Mouse (Mus musculus) heart, embryonic 12.5 days (tissue): ENCODE data around the gene Tsr1. TPM values are rescaled to one million over a fixed set of nuclear protein-coding genes. Genes with fewer than 3 reads are reported as not detected.
A peak's percentile ranks its signal among the peaks of the same experiment; 100 is the strongest.

ENCODE experiments used
- ATAC-seq: fragments of 200-750 bp; cut with Nextera tagmentation; 2 replicates; pipeline ENCODE4 v1.8.0; 2017; ENCODE audit warnings: moderate TSS enrichment, moderate library complexity; ENCODE audit not compliant: insufficient number of reproducible peaks, low FRiP score
- H3K27ac ChIP-seq: fragments of 300-500 bp; sonication (generic); 2 replicates; pipeline ENCODE4 v1.5.1; 2016; ENCODE audit warnings: mild to moderate bottlenecking, moderate library complexity; ENCODE audit not compliant: poor library complexity, severe bottlenecking
- H3K27me3 ChIP-seq: fragments of 300-500 bp; sonication (generic); replicated peaks from 2 replicates; pipeline ENCODE4 v1.6.1; 2016; ENCODE audit warnings: mild to moderate bottlenecking, moderate library complexity
- H3K36me3 ChIP-seq: fragments of 300-500 bp; sonication (generic); 2 replicates; pipeline ENCODE4 v1.6.1; 2016; ENCODE audit warnings: mild to moderate bottlenecking, moderate library complexity
- H3K4me1 ChIP-seq: fragments of 300-500 bp; sonication (generic); replicated peaks from 2 replicates; pipeline ENCODE4 v1.6.1; 2016; ENCODE audit warnings: mild to moderate bottlenecking
- H3K4me2 ChIP-seq: fragments of 300-500 bp; sonication (generic); 2 replicates; pipeline ENCODE4 v1.6.1; 2016; ENCODE audit warnings: mild to moderate bottlenecking, moderate library complexity
- H3K4me3 ChIP-seq: fragments of 300-500 bp; sonication (generic); 2 replicates; pipeline ENCODE4 v1.5.1; 2016; ENCODE audit warnings: mild to moderate bottlenecking
- H3K9ac ChIP-seq: fragments of 300-500 bp; sonication (generic); 2 replicates; pipeline ENCODE4 v1.6.1; 2016; ENCODE audit warnings: mild to moderate bottlenecking, moderate library complexity
- H3K9me3 ChIP-seq: fragments of 300-500 bp; sonication (generic); replicated peaks from 2 replicates; pipeline ENCODE4 v1.6.1; 2016; ENCODE audit warnings: mild to moderate bottlenecking, moderate library complexity
- WGBS: fragments of 180-500 bp; shearing (Covaris S2); methylation state at CpG from one replicate; pipeline ENCODE4 v1.1.7; 2016; 5-methylcytosine and 5-hydroxymethylcytosine counted together
- polyA plus RNA-seq: library from polyadenylated mRNA; unstranded; fragments of >200 nt; fragmentation: Nextera tagmentation; extraction: Ambion mirVana; gene quantifications from 2 replicates; pipeline ENCODE4 v1.2.1, GENCODE M21; 2016

Gene Tsr1
- polyA plus RNA-seq, result 31.6 and 33.5 TPM in 2 replicates

- H3K4me2 ChIP-seq, result peak within 1 kb of the TSS; percentile 96
- under 1% methylated on average over 54 of the region's 54 CpGs for WGBS
Observed at GRCm38 (mm10) chr11:74897678-74898516, at the start of gene Tsr1. Gene Tsr1 (plus strand): TSS chr11:74898071.

GRCm38 (mm10) chr11:74850998-74851661 is 46.7 kb upstream of the Tsr1 start:
- H3K4me3 ChIP-seq, result no peak overlapping the region
- H3K9me3 ChIP-seq, result no peaks in the 10 kb centered on the region

More at GRCm38 (mm10) chr11:74897678-74898516, at the start of gene Tsr1:
- Histone ChIP-seq H3K27ac (peak within 1 kb of the TSS; percentile 83), H3K9ac (peak within 1 kb of the TSS; percentile 84), H3K9me3 (no peaks in the 10 kb centered on the region), H3K36me3 (peaks cover 33% of the 10 kb centered on the region), H3K4me1 (peaks cover 12% of the 10 kb centered on the region), H3K4me3 (peak within 1 kb of the TSS; percentile 79), H3K27me3 (no peaks in the 10 kb centered on the region)
- peak; percentile 83 for ATAC-seq

GRCm38 (mm10) chr11:74857756-74858155 is 40.1 kb upstream of the Tsr1 start:
- Histone ChIP-seq H3K27me3 (no peaks in the 10 kb centered on the region), H3K27ac (no peak overlapping the region), H3K4me1 (peaks cover 21% of the 10 kb centered on the region), H3K4me3 (no peak overlapping the region), H3K9me3 (no peaks in the 10 kb centered on the region), H3K36me3 (peaks cover 17% of the 10 kb centered on the region; the same call in 1 of the 2 replicates), H3K9ac (no peak overlapping the region), H3K4me2 (no peak overlapping the region)
- 0 out of 2 replicates have a peak, but pooled peaks have one; percentile 16 for ATAC-seq
- WGBS, result 73% methylated on average over 9 of the region's 9 CpGs

More at GRCm38 (mm10) chr11:74850998-74851661, 46.7 kb upstream of the Tsr1 start:
- peaks cover 35% of the 10 kb centered on the region for H3K4me1 ChIP-seq
- H3K27ac ChIP-seq, result no peak overlapping the region
- no peak overlapping the region for H3K9ac ChIP-seq
- 77% methylated on average over 14 of the region's 14 CpGs for WGBS
- H3K36me3 ChIP-seq, result peaks cover 22% of the 10 kb centered on the region
- no peaks in the 10 kb centered on the region for H3K27me3 ChIP-seq
- no peak for ATAC-seq
- H3K4me2 ChIP-seq, result no peak overlapping the region

GRCm38 (mm10) chr11:74862129-74862528 is 35.7 kb upstream of the Tsr1 start:
- WGBS, result 65% methylated on average over 5 of the region's 5 CpGs
- peaks cover 12% of the 10 kb centered on the region for H3K36me3 ChIP-seq
- no peak overlapping the region for H3K4me3 ChIP-seq
- H3K4me2 ChIP-seq, result no peak overlapping the region
- H3K9ac ChIP-seq, result 0 out of 2 replicates have a peak overlapping the region, but pooled peaks have one; percentile 51
- H3K27me3 ChIP-seq, result no peaks in the 10 kb centered on the region
- H3K27ac ChIP-seq, result no peak overlapping the region
- peaks cover 39% of the 10 kb centered on the region for H3K4me1 ChIP-seq
- ATAC-seq, result no peak
- H3K9me3 ChIP-seq, result no peaks in the 10 kb centered on the region

GRCm38 (mm10) chr11:74863471-74863870 is 34.4 kb upstream of the Tsr1 start:
- H3K4me2 ChIP-seq, result peak overlapping the region; percentile 42
- no peak overlapping the region for H3K4me3 ChIP-seq
- H3K9me3 ChIP-seq, result no peaks in the 10 kb centered on the region
- H3K4me1 ChIP-seq, result peaks cover 30% of the 10 kb centered on the region
- no peak overlapping the region for H3K27ac ChIP-seq
- no peaks in the 10 kb centered on the region for H3K27me3 ChIP-seq
- 24% methylated on average over 11 of the region's 11 CpGs for WGBS
- H3K36me3 ChIP-seq, result peaks cover 13% of the 10 kb centered on the region
- no peak for ATAC-seq
- peak overlapping the region; percentile 44; the same call in 1 of the 2 replicates for H3K9ac ChIP-seq

GRCm38 (mm10) chr11:74864421-74864820 is 33.5 kb upstream of the Tsr1 start:
- H3K27ac ChIP-seq, result no peak overlapping the region
- no peaks in the 10 kb centered on the region for H3K27me3 ChIP-seq
- 0 out of 2 replicates have a peak overlapping the region, but pooled peaks have one; percentile 7 for H3K9ac ChIP-seq
- no peak overlapping the region for H3K4me3 ChIP-seq
- H3K9me3 ChIP-seq, result no peaks in the 10 kb centered on the region
- WGBS, result 72% methylated on average over 9 of the region's 9 CpGs
- peaks cover 30% of the 10 kb centered on the region for H3K4me1 ChIP-seq
- H3K4me2 ChIP-seq, result no peak overlapping the region
- ATAC-seq, result no peak
- H3K36me3 ChIP-seq, result peaks cover 11% of the 10 kb centered on the region

- Histone ChIP-seq H3K4me3 (no peak overlapping the region), H3K9ac (no peak overlapping the region), H3K9me3 (no peaks in the 10 kb centered on the region), H3K27ac (no peak overlapping the region), H3K36me3 (peaks cover 11% of the 10 kb centered on the region), H3K4me1 (peaks cover 30% of the 10 kb centered on the region), H3K27me3 (no peaks in the 10 kb centered on the region), H3K4me2 (no peak overlapping the region)
- 79% methylated on average over 9 of the region's 9 CpGs for WGBS
- ATAC-seq, result no peak
Observed at GRCm38 (mm10) chr11:74865252-74865651, 32.6 kb upstream of the Tsr1 start.

- Histone ChIP-seq H3K4me2 (no peak overlapping the region), H3K9ac (no peak overlapping the region), H3K9me3 (no peaks in the 10 kb centered on the region), H3K4me1 (peaks cover 36% of the 10 kb centered on the region), H3K27ac (no peak overlapping the region), H3K36me3 (peaks cover 11% of the 10 kb centered on the region), H3K4me3 (no peak overlapping the region), H3K27me3 (no peaks in the 10 kb centered on the region)
- no peak for ATAC-seq
- 74% methylated on average over 4 of the region's 4 CpGs for WGBS
Observed at GRCm38 (mm10) chr11:74866640-74867039, 31.2 kb upstream of the Tsr1 start.

GRCm38 (mm10) chr11:74867181-74867580 is 30.7 kb upstream of the Tsr1 start:
- no peak overlapping the region for H3K9ac ChIP-seq
- no peak overlapping the region for H3K4me2 ChIP-seq
- H3K27me3 ChIP-seq, result no peaks in the 10 kb centered on the region
- H3K4me3 ChIP-seq, result no peak overlapping the region
- 92% methylated on average over 2 of the region's 2 CpGs for WGBS
- H3K9me3 ChIP-seq, result no peaks in the 10 kb centered on the region
- ATAC-seq, result no peak
- H3K4me1 ChIP-seq, result peaks cover 35% of the 10 kb centered on the region
- no peak overlapping the region for H3K27ac ChIP-seq
- peaks cover 11% of the 10 kb centered on the region for H3K36me3 ChIP-seq

GRCm38 (mm10) chr11:74868046-74868760 is 29.7 kb upstream of the Tsr1 start:
- 85% methylated on average over 13 of the region's 13 CpGs for WGBS
- peaks cover 32% of the 10 kb centered on the region for H3K4me1 ChIP-seq
- H3K4me3 ChIP-seq, result no peak overlapping the region
- no peak overlapping the region for H3K4me2 ChIP-seq
- no peak overlapping the region for H3K9ac ChIP-seq
- peaks cover 11% of the 10 kb centered on the region for H3K36me3 ChIP-seq
- H3K9me3 ChIP-seq, result no peaks in the 10 kb centered on the region
- no peak overlapping the region for H3K27ac ChIP-seq
- ATAC-seq, result no peak
- no peaks in the 10 kb centered on the region for H3K27me3 ChIP-seq

GRCm38 (mm10) chr11:74869603-74870002 is 28.3 kb upstream of the Tsr1 start:
- no peak overlapping the region for H3K4me2 ChIP-seq
- no peaks in the 10 kb centered on the region for H3K9me3 ChIP-seq
- 78% methylated on average over 6 of the region's 6 CpGs for WGBS
- H3K27me3 ChIP-seq, result no peaks in the 10 kb centered on the region
- ATAC-seq, result no peak
- no peak overlapping the region for H3K9ac ChIP-seq
- H3K27ac ChIP-seq, result no peak overlapping the region
- peaks cover 25% of the 10 kb centered on the region for H3K4me1 ChIP-seq
- H3K4me3 ChIP-seq, result no peak overlapping the region
- H3K36me3 ChIP-seq, result peaks cover 11% of the 10 kb centered on the region
